Mouse (Mus musculus) bone marrow macrophage, adult 2 months (primary cell): Measurements from ENCODE around the gene Il1f10.

Source experiments
- CTCF ChIP-seq: IDR thresholded peaks from 2 replicates; pipeline ENCODE4 v1.5.1; 2012; ENCODE audit warnings: low read depth, mild to moderate bottlenecking, low read length, moderate library complexity
- POLR2A ChIP-seq: IDR thresholded peaks from 2 replicates; pipeline ENCODE4 v1.6.1; 2012; ENCODE audit warnings: mild to moderate bottlenecking, low read depth, low read length, borderline replicate concordance

GRCm38 (mm10) chr2:24276654-24277053, 14.3 kb upstream of the Il1f10 start, which contains the start of gene Il1f5:
- no peak for TF ChIP-seq CTCF
- TF ChIP-seq POLR2A: no peak
